Mouse (Mus musculus) hindbrain, embryonic 11.5 days (tissue): Measurements from ENCODE around the gene Fam118b. TPM values are rescaled to one million over a fixed set of nuclear protein-coding genes. Genes with fewer than 3 reads are reported as not detected.

Source experiments
- ATAC-seq: fragments of 200-750 bp; cut with Nextera tagmentation; 2 replicates; pipeline ENCODE4 v1.8.0; 2017; ENCODE audit warnings: mild to moderate bottlenecking, moderate TSS enrichment, moderate library complexity; ENCODE audit not compliant: low FRiP score
- DNase-seq: peaks from one replicate; pipeline ENCODE4 v3.0.0-alpha.2; 2015; ENCODE audit warnings: low spot score
- H3K27ac ChIP-seq: fragments of 300-500 bp; sonication (generic); 2 replicates; pipeline ENCODE4 v1.5.1; 2014; ENCODE audit warnings: mild to moderate bottlenecking, low read depth, low read length
- H3K27me3 ChIP-seq: fragments of 300-500 bp; sonication (generic); 2 replicates; pipeline ENCODE4 v1.6.1; 2014; ENCODE audit warnings: mild to moderate bottlenecking, low read length, moderate library complexity, mixed read lengths; ENCODE audit not compliant: control insufficient read depth, insufficient read depth
- H3K36me3 ChIP-seq: fragments of 300-500 bp; sonication (generic); 2 replicates; pipeline ENCODE4 v1.6.1; 2014; ENCODE audit warnings: mild to moderate bottlenecking, low read length, moderate library complexity, mixed read lengths; ENCODE audit not compliant: control insufficient read depth, insufficient read depth
- H3K4me1 ChIP-seq: fragments of 300-500 bp; sonication (generic); replicated peaks from 2 replicates; pipeline ENCODE4 v1.6.1; 2014; ENCODE audit warnings: low read length, mixed read lengths; ENCODE audit not compliant: control insufficient read depth, insufficient read depth
- H3K4me2 ChIP-seq: fragments of 300-500 bp; sonication (generic); replicated peaks from 2 replicates; pipeline ENCODE4 v1.6.1; 2014; ENCODE audit warnings: mild to moderate bottlenecking, low read depth, low read length
- H3K4me3 ChIP-seq: fragments of 300-500 bp; sonication (generic); 2 replicates; pipeline ENCODE4 v1.5.1; 2014; ENCODE audit warnings: low read depth, low read length
- H3K9ac ChIP-seq: fragments of 300-500 bp; sonication (generic); 2 replicates; pipeline ENCODE4 v1.6.1; 2014; ENCODE audit warnings: low read depth, low read length
- H3K9me3 ChIP-seq: fragments of 300-500 bp; sonication (generic); 2 replicates; pipeline ENCODE4 v1.6.1; 2016; ENCODE audit warnings: low read length; ENCODE audit not compliant: control insufficient read depth
- WGBS: fragments of 180-500 bp; shearing (Covaris S2); extraction: QIAGEN DNeasy Blood & Tissue Kit; methylation state at CpG from one replicate; pipeline ENCODE4 v1.1.7; 2014; 5-methylcytosine and 5-hydroxymethylcytosine counted together
- polyA plus RNA-seq: library from polyadenylated mRNA; unstranded; fragments of >200 nt; fragmentation: Nextera tagmentation; extraction: Ambion mirVana; gene quantifications from 2 replicates; pipeline ENCODE4 v1.2.1, GENCODE M21; 2014

Gene Fam118b
- polyA plus RNA-seq, 1 experiment from 2014 or later = 71.4 TPM

- H3K9ac ChIP-seq = peak within 1 kb of the TSS; percentile 85
- DNase-seq (peak; percentile 99), ATAC-seq (peak; percentile 100)
- under 1% methylated on average over 64 of the region's 72 CpGs for WGBS
- peaks cover 5% of the 10 kb centered on the region for H3K36me3 ChIP-seq
- peak within 1 kb of the TSS; percentile 79 for H3K4me3 ChIP-seq
- H3K27me3 ChIP-seq = no peaks in the 10 kb centered on the region
- H3K4me2 ChIP-seq = peak within 1 kb of the TSS; percentile 69
- peak within 1 kb of the TSS; percentile 64 for H3K27ac ChIP-seq
- no peaks in the 10 kb centered on the region for H3K9me3 ChIP-seq
- no peaks in the 10 kb centered on the region; the same call in 1 of the 2 replicates for H3K4me1 ChIP-seq
Observed at GRCm38 (mm10) chr9:35210542-35211474, 56.8 kb downstream of the Fam118b start, which contains the start of gene Foxred1. TSS of gene Foxred1 (minus strand) at chr9:35211055.

- H3K27ac ChIP-seq = no peak overlapping the region
- DNase-seq (no peak), ATAC-seq (no peak)
- 96% methylated on average over 2 of the region's 2 CpGs for WGBS
- no peak overlapping the region for H3K9ac ChIP-seq
- no peaks in the 10 kb centered on the region for H3K27me3 ChIP-seq
- H3K9me3 ChIP-seq = no peaks in the 10 kb centered on the region
- peaks cover 9% of the 10 kb centered on the region; the same call in 1 of the 2 replicates for H3K36me3 ChIP-seq
- no peak overlapping the region for H3K4me3 ChIP-seq
- no peaks in the 10 kb centered on the region for H3K4me1 ChIP-seq
- H3K4me2 ChIP-seq = no peak overlapping the region
Observed at GRCm38 (mm10) chr9:35204421-35204820, 63.2 kb downstream of the Fam118b start.

GRCm38 (mm10) chr9:35203536-35203935 lies 64.1 kb downstream of the Fam118b start:
- no peak overlapping the region for H3K4me3 ChIP-seq
- H3K9ac ChIP-seq = no peak overlapping the region
- no peaks in the 10 kb centered on the region for H3K27me3 ChIP-seq
- DNase-seq (no peak), ATAC-seq (no peak)
- 75% methylated on average over 3 of the region's 3 CpGs for WGBS
- no peaks in the 10 kb centered on the region; the same call in 1 of the 2 replicates for H3K4me1 ChIP-seq
- peaks cover 9% of the 10 kb centered on the region; the same call in 1 of the 2 replicates for H3K36me3 ChIP-seq
- H3K4me2 ChIP-seq = no peak overlapping the region
- H3K9me3 ChIP-seq = no peaks in the 10 kb centered on the region
- H3K27ac ChIP-seq = no peak overlapping the region

- ATAC-seq (0 out of 2 replicates have a peak, but pooled peaks have one; percentile 6), DNase-seq (no peak)
- Histone ChIP-seq H3K4me2 (peak overlapping the region; percentile 76), H3K27me3 (no peaks in the 10 kb centered on the region), H3K36me3 (0 out of 2 replicates have a peak, but pooled peaks cover 6% of the 10 kb centered on the region), H3K4me3 (no peak overlapping the region), H3K27ac (no peak overlapping the region), H3K4me1 (no peaks in the 10 kb centered on the region; the same call in 1 of the 2 replicates), H3K9ac (peak overlapping the region; percentile 83; the same call in 1 of the 2 replicates), H3K9me3 (no peaks in the 10 kb centered on the region)
- 68% methylated on average over 9 of the region's 9 CpGs for WGBS
Observed at GRCm38 (mm10) chr9:35200529-35201060, 67.0 kb downstream of the Fam118b start.

- Histone ChIP-seq H3K4me2 (peak within 1 kb of the TSS; percentile 76), H3K27ac (no peak within 1 kb of the TSS), H3K36me3 (0 out of 2 replicates have a peak, but pooled peaks cover 4% of the 10 kb centered on the region), H3K27me3 (no peaks in the 10 kb centered on the region), H3K9me3 (no peaks in the 10 kb centered on the region), H3K9ac (peak within 1 kb of the TSS; percentile 83), H3K4me3 (peak within 1 kb of the TSS; percentile 69), H3K4me1 (no peaks in the 10 kb centered on the region; the same call in 1 of the 2 replicates)
- DNase-seq (peak; percentile 94), ATAC-seq (peak; percentile 93)
- under 1% methylated on average over 38 of the region's 44 CpGs for WGBS
Observed at GRCm38 (mm10) chr9:35199772-35200471, 67.7 kb downstream of the Fam118b start, which contains the start of the genes Srpr and Tirap. TSS of gene Srpr (plus strand) at chr9:35200175. TSS of gene Tirap (minus strand) at chr9:35200291.

GRCm38 (mm10) chr9:35198945-35199771 lies 68.4 kb downstream of the Fam118b start:
- ATAC-seq (peak; percentile 84), DNase-seq (no peak)
- Histone ChIP-seq H3K4me3 (peak overlapping the region; percentile 69), H3K27me3 (no peaks in the 10 kb centered on the region), H3K4me1 (no peaks in the 10 kb centered on the region; the same call in 1 of the 2 replicates), H3K36me3 (no peaks in the 10 kb centered on the region), H3K4me2 (peak overlapping the region; percentile 76), H3K9ac (peak overlapping the region; percentile 83), H3K27ac (no peak overlapping the region), H3K9me3 (no peaks in the 10 kb centered on the region)
- WGBS = 26% methylated on average over 18 of the region's 18 CpGs

- Histone ChIP-seq H3K27me3 (no peaks in the 10 kb centered on the region), H3K4me2 (no peak overlapping the region), H3K4me3 (no peak overlapping the region), H3K36me3 (no peaks in the 10 kb centered on the region), H3K27ac (no peak overlapping the region), H3K9ac (no peak overlapping the region), H3K9me3 (no peaks in the 10 kb centered on the region), H3K4me1 (no peaks in the 10 kb centered on the region; the same call in 1 of the 2 replicates)
- DNase-seq = no peak
- no peak for ATAC-seq
- WGBS = 72% methylated on average over 10 of the region's 10 CpGs
Observed at GRCm38 (mm10) chr9:35198351-35198750, 69.3 kb downstream of the Fam118b start.
